Mouse (Mus musculus) E14TG2a.4 (cell line): ENCODE results near the gene Agpat2.

Source experiments
- CTCF ChIP-seq: conservative IDR thresholded peaks from 2 replicates; pipeline ENCODE4 v1.5.1; 2014; ENCODE audit warnings: low read length
- NANOG ChIP-seq: IDR thresholded peaks from 2 replicates; pipeline ENCODE4 v1.6.1; 2014; ENCODE audit warnings: borderline replicate concordance, low read length, mixed read lengths
- POU5F1 ChIP-seq: IDR thresholded peaks from 2 replicates; pipeline ENCODE4 v1.6.1; 2014; ENCODE audit warnings: low read length, borderline replicate concordance

DNA sequence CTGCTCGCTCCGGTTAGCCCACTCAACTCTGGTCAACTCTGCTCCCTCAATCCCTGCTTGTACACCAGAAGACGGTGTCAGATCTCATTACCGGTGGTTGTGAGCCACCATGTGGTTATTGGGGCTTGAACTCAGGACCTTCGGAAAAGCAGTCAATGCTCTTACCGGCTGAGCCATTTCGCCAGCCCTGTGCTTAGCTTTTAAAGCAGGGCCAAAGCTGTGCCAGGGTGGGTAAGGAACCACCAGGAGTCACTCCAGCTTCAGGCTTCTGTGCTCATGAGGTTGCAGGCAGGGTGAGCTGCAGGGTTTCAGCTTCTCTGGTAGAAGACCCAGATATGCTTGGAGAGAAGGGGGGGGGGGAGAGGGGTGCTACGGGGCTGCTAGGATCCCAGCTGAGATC, 1.1 kb upstream of the Agpat2 start:
- TF ChIP-seq CTCF = no peak
- no peak for TF ChIP-seq NANOG
- TF ChIP-seq POU5F1 = no peak
